Mouse (Mus musculus) ES-E14 (cell line): Measurements from ENCODE around the gene Kcnk16. TPM values are rescaled to one million over a fixed set of nuclear protein-coding genes. Genes with fewer than 3 reads are reported as not detected.

Source experiments
- DNase-seq: peaks from one replicate; pipeline ENCODE4 v3.0.0-alpha.2; 2013; ENCODE audit warnings: low read depth, low spot score
- H3K27ac ChIP-seq: 2 replicates; pipeline ENCODE4 v1.5.1; 2012; ENCODE audit warnings: low read depth, mild to moderate bottlenecking, low read length, moderate library complexity, mixed read lengths; ENCODE audit not compliant: poor library complexity, insufficient read depth, severe bottlenecking
- H3K36me3 ChIP-seq: 2 replicates; pipeline ENCODE4 v1.6.1; 2012; ENCODE audit warnings: mild to moderate bottlenecking, low read length, moderate library complexity, mixed read lengths; ENCODE audit not compliant: control insufficient read depth, poor library complexity, insufficient read depth, severe bottlenecking
- H3K4me1 ChIP-seq, 2 experiments: fragments of 150-350 bp in 1 of 2; sonication (generic) in 1 of 2; 2 replicates each; pipeline ENCODE4 v1.6.1; 2012; ENCODE audit warnings: low read length in 2 of 2, mild to moderate bottlenecking in 1 of 2, mixed read lengths in 1 of 2; ENCODE audit not compliant: control insufficient read depth in 2 of 2, insufficient read depth in 2 of 2, poor library complexity in 1 of 2
- H3K4me3 ChIP-seq, 2 experiments: fragments of 150-350 bp in 1 of 2; sonication (generic) in 1 of 2; 2 replicates each; pipeline ENCODE4 v1.5.1; 2012; ENCODE audit warnings: low read length in 2 of 2, low read depth in 1 of 2, mild to moderate bottlenecking in 1 of 2, mixed read lengths in 1 of 2; ENCODE audit not compliant: insufficient read depth in 1 of 2, poor library complexity in 1 of 2, severe bottlenecking in 1 of 2
- H3K9ac ChIP-seq: 2 replicates; pipeline ENCODE4 v1.6.1; 2012; ENCODE audit warnings: low read depth, mild to moderate bottlenecking, low read length, mixed read lengths; ENCODE audit not compliant: poor library complexity, insufficient read depth, severe bottlenecking
- H3K9me3 ChIP-seq: fragments of 150-350 bp; sonication (generic); 2 replicates; pipeline ENCODE4 v1.6.1; 2012; ENCODE audit warnings: low read depth, mild to moderate bottlenecking, low read length; ENCODE audit not compliant: control insufficient read depth, insufficient read depth
- CHD2 ChIP-seq: IDR thresholded peaks from 2 replicates; pipeline ENCODE4 v1.6.1; 2014; ENCODE audit warnings: mild to moderate bottlenecking, low read depth, low read length, inconsistent platforms
- HCFC1 ChIP-seq: IDR thresholded peaks from 2 replicates; pipeline ENCODE4 v1.6.1; 2012; ENCODE audit warnings: low read length, inconsistent platforms, borderline replicate concordance; ENCODE audit not compliant: insufficient read depth
- MAFK ChIP-seq: IDR thresholded peaks from 2 replicates; pipeline ENCODE4 v1.6.1; 2014; ENCODE audit warnings: mild to moderate bottlenecking, low read depth, low read length, inconsistent platforms; ENCODE audit not compliant: insufficient read depth
- ZC3H11A ChIP-seq: IDR thresholded peaks from 2 replicates; pipeline ENCODE4 v1.6.1; 2012; ENCODE audit warnings: low read depth, mild to moderate bottlenecking, inconsistent platforms, low read length, borderline replicate concordance
- ZNF384 ChIP-seq: IDR thresholded peaks from 2 replicates; pipeline ENCODE4 v1.6.1; 2012; ENCODE audit warnings: low read depth, low read length, inconsistent platforms
- in situ Hi-C, 2 experiments: fragments of 600-800 bp; cut with MboI; formaldehyde crosslinking; loops; one replicate each; pipeline ENCODE4 v1.15.1; 2025; ENCODE audit warnings: low sequenced_read_pairs in 2 of 2, inconsistent platforms in 1 of 2; ENCODE audit not compliant: unreplicated experiment in 2 of 2
- total RNA-seq: library from RNA; depleted of rRNA; stranded (reverse); fragments of 300-350 nt; gene quantifications from 2 replicates; pipeline ENCODE4 v1.2.3, GENCODE M21; 2012

Gene Kcnk16
- total RNA-seq, 1 experiment: not detected

GRCm38 (mm10) chr14:20229437-20229836, 39.6 kb downstream of the Kcnk16 start:
- H3K9me3 ChIP-seq: no peaks in the 10 kb centered on the region
- H3K36me3 ChIP-seq: no peaks in the 10 kb centered on the region
- no peak overlapping the region for H3K9ac ChIP-seq
- no peak overlapping the region for H3K27ac ChIP-seq
- H3K4me1 ChIP-seq: peaks cover 3 to 20% of the 10 kb centered on the region in 2 experiments; a peak in 2 of 4 replicates
- in situ Hi-C loops: no loop called here
- TF ChIP-seq ZC3H11A: no peak
- TF ChIP-seq CHD2: no peak
- no peak for TF ChIP-seq ZNF384
- TF ChIP-seq HCFC1: no peak
- TF ChIP-seq MAFK: no peak
- DNase-seq: no peak
- no peak overlapping the region for H3K4me3 ChIP-seq

- Histone ChIP-seq H3K36me3 (no peaks in the 10 kb centered on the region), H3K4me3 (no peak overlapping the region), H3K9me3 (no peaks in the 10 kb centered on the region), H3K4me1 (peaks cover 3 to 17% of the 10 kb centered on the region in 2 experiments; a peak in 2 of 4 replicates), H3K9ac (no peak overlapping the region), H3K27ac (no peak overlapping the region)
- no peak for DNase-seq
- in situ Hi-C loops: no loop called here
- TF ChIP-seq ZC3H11A (no peak), CHD2 (no peak), MAFK (no peak), HCFC1 (no peak), ZNF384 (no peak)
Observed at GRCm38 (mm10) chr14:20228336-20228735, 40.7 kb downstream of the Kcnk16 start.

- TF ChIP-seq CHD2 (no peak), ZC3H11A (no peak), ZNF384 (no peak), MAFK (no peak), HCFC1 (no peak)
- Histone ChIP-seq H3K4me3 (no peak overlapping the region), H3K36me3 (no peaks in the 10 kb centered on the region), H3K4me1 (peaks cover 3 to 12% of the 10 kb centered on the region in 2 experiments; a peak in 2 of 4 replicates), H3K9me3 (no peaks in the 10 kb centered on the region), H3K9ac (no peak overlapping the region), H3K27ac (no peak overlapping the region)
- in situ Hi-C loops: no loop called here
- DNase-seq: no peak
Observed at GRCm38 (mm10) chr14:20226982-20227381, 42.0 kb downstream of the Kcnk16 start.

- H3K9me3 ChIP-seq: no peaks in the 10 kb centered on the region
- H3K9ac ChIP-seq: no peak overlapping the region
- H3K4me1 ChIP-seq: peaks cover 6 to 10% of the 10 kb centered on the region in 2 experiments; a peak in 2 of 4 replicates
- no peaks in the 10 kb centered on the region for H3K36me3 ChIP-seq
- TF ChIP-seq CHD2 (no peak), ZNF384 (no peak), MAFK (no peak), ZC3H11A (no peak), HCFC1 (no peak)
- in situ Hi-C loops: no loop called here
- no peak overlapping the region for H3K4me3 ChIP-seq
- no peak for DNase-seq
- H3K27ac ChIP-seq: no peak overlapping the region
Observed at GRCm38 (mm10) chr14:20226488-20226887, 42.5 kb downstream of the Kcnk16 start.
